Mouse (Mus musculus): ENCODE measurements around the gene Ccdc85a. TPM values are rescaled to one million over a fixed set of nuclear protein-coding genes. Genes with fewer than 3 reads are reported as not detected.

Gene Ccdc85a
- polyA plus RNA-seq (2014; fragmentation: Illumina TruSeq; extraction: RNeasy Lipid Tissue Mini Kit (QIAGEN cat#74804); ENCODE audit: insufficient read depth, low read depth, low replicate concordance) = 8.0 TPM

DNA sequence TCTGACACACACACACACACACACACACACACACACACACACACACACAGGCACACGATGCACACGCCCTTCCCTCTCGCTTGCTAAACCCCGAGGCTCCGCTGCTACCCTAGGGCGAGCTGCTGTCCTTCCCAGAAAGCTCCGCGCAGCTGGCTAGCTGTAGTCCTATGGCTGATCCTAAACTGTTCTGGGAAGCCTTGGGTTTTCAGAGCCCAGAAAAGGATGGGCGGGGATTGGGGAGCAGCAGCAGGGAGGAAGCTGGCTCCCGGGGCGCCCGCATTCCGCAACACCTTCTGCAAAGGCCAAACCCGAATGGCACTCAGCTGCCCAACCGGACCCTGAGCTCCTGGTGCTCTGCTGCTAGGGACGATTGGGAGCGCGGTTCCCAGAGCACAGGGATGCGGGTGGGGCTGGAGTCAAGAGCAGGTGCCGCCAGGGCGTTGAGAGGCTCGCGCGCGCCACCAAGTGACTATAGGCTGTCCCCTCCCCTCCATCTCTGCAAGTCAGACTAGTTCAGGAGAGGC, at the start of gene Ccdc85a:
Gene Ccdc85a (minus strand): TSS at position 414 of the 524 bp plus-strand sequence.

DNA sequence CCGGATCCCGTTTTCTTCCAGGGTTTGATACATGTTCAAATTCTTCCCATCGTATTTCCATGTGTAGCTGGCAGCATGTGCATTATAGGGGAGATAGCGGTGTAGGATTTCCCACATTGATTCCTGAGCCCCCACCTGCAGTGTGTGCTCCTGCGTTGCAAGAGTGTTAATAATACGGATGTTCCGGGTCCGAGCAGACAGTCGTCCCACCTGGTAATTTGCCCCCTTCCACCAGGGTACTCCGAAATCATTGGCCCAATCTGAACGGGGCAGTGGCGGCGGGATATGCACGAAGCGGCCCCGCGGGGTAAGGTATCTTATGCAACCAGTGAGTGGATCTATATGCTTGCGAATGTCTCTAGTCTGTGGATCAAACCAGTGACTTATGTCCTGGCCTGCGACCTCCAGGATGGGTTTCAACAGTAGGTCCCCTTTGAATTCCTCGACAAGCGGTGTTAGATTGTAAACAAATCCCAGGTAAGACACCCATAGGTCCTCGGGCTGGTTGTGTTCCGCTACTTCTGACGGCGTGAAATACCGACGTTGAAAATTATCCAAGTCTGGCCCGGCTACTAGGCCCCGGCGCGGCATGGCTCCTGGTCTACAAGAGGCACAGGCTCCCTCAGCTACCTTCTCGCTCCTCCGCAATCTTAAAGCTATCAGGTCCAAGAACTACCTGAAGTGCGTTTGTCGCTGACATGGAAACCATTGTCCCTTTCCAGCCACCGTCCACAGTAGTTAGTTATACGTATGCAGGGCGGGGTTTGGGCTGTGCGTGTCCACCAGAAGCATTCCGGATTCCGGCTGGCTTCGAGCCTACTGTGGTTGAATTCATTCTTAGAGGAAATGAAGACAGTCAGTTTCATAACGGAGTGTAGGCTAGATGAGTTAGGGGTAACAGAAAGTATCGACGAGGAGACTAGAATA, 244.6 kb downstream of the Ccdc85a start, which contains the start of gene Gm6685:
Gene Gm6685 (minus strand): TSS at position 644 of the 927 bp plus-strand sequence.

Other genes with a start within 250 kb of the Ccdc85a start
- not detected for gene Gm6685, start 244.5 kb downstream of the Ccdc85a start, polyA plus RNA-seq (2014; fragmentation: Illumina TruSeq; extraction: RNeasy Lipid Tissue Mini Kit (QIAGEN cat#74804); ENCODE audit: insufficient read depth, low read depth, low replicate concordance)